8 mouse cellular contexts compared by ENCODE assay signal in the genomic region with DNA sequence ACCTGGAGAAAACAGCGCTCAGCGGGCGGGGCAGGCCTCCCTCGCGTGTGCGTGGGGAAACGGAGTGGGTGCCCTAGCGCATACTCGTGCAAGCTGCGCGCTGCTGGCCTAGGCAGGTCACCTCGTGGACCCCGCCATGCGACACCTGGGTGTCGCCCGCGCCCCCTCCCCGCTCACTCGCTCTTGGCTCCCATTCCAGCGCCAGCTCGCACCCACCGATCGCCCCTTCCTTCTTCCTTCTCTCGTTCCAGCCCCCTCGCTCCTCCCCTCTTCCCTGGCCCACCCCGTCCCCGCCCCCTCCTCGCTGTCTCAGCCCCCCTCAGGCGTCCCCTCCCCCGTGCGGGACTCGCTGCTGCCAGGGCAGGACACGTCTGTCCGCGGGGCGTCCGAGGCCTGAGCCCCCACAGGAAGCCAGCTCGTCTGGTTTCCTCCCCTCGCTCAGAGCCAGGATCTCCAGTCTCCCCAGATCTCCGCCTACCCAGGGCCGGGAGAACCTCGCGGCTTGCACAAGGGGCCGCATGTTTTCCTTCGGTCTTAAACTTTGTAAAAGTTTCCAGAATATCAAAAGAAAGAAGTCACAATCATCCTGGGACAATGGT. TPM values are rescaled to one million over a fixed set of nuclear protein-coding genes. Genes with fewer than 3 reads are reported as not detected.
DNase-seq lines count a peak whose midpoint lies in the region; ATAC-seq lines count a peak whose summit lies in the region.

No protein-coding gene starts in this region.

- H3K27me3 ChIP-seq in forebrain, embryonic 14.5 days (replicated peaks; ENCODE audit: control insufficient read depth, insufficient read depth, low read length) = peaks cover 37% of the 10 kb centered on the region
- peaks cover 37% of the 10 kb centered on the region for H3K27me3 ChIP-seq in hindbrain, embryonic 16.5 days (replicated peaks; ENCODE audit: control insufficient read depth, insufficient read depth, low read length)
- peaks cover 34% of the 10 kb centered on the region for H3K27me3 ChIP-seq in liver, embryonic 16.5 days (ENCODE audit: control insufficient read depth, insufficient read depth, low read depth, low read length)
- peaks cover 54% of the 10 kb centered on the region for H3K27me3 ChIP-seq in neural tube, embryonic 15.5 days (replicated peaks)

- peak; percentile 59 for ATAC-seq in forebrain, embryonic 14.5 days
- peak; percentile 62 for ATAC-seq in hindbrain, embryonic 16.5 days
- peak; percentile 55 for ATAC-seq in liver, embryonic 16.5 days (ENCODE audit: low read depth)
- ATAC-seq in neural tube, embryonic 15.5 days (ENCODE audit: low FRiP score) = peak; percentile 79

- H3K9ac ChIP-seq in forebrain, embryonic 14.5 days (ENCODE audit: low read length) = peak overlapping the region; percentile 65
- H3K9ac ChIP-seq in hindbrain, embryonic 16.5 days (ENCODE audit: low read depth, low read length) = peak overlapping the region; percentile 68
- H3K9ac ChIP-seq in liver, embryonic 16.5 days (ENCODE audit: low read depth, low read length) = peak overlapping the region; percentile 25; the same call in 1 of the 2 replicates
- peak overlapping the region; percentile 53 for H3K9ac ChIP-seq in neural tube, embryonic 15.5 days (replicated peaks)

- no peak overlapping the region for H3K27ac ChIP-seq in forebrain, embryonic 14.5 days (ENCODE audit: low read depth, low read length)
- H3K27ac ChIP-seq in hindbrain, embryonic 16.5 days (ENCODE audit: low read depth, low read length) = peak overlapping the region; percentile 29; the same call in 1 of the 2 replicates
- no peak overlapping the region for H3K27ac ChIP-seq in liver, embryonic 16.5 days (ENCODE audit: low read length)
- peak overlapping the region; percentile 19; the same call in 1 of the 2 replicates for H3K27ac ChIP-seq in neural tube, embryonic 15.5 days (replicated peaks)

- peak overlapping the region; percentile 44 for H3K4me3 ChIP-seq in forebrain, embryonic 14.5 days (ENCODE audit: low read depth, low read length)
- peak overlapping the region; percentile 62 for H3K4me3 ChIP-seq in hindbrain, embryonic 16.5 days (ENCODE audit: low read length)
- peak overlapping the region; percentile 53 for H3K4me3 ChIP-seq in liver, embryonic 16.5 days (ENCODE audit: low read depth, low read length)
- peak overlapping the region; percentile 53 for H3K4me3 ChIP-seq in neural tube, embryonic 15.5 days (replicated peaks)

- no peaks in the 10 kb centered on the region for H3K9me3 ChIP-seq in forebrain, embryonic 14.5 days (replicated peaks; ENCODE audit: control insufficient read depth, low read length)
- no peaks in the 10 kb centered on the region for H3K9me3 ChIP-seq in hindbrain, embryonic 16.5 days (ENCODE audit: control insufficient read depth, low read length)
- no peaks in the 10 kb centered on the region for H3K9me3 ChIP-seq in liver, embryonic 16.5 days (replicated peaks; ENCODE audit: control insufficient read depth, low read length)
- no peaks in the 10 kb centered on the region for H3K9me3 ChIP-seq in neural tube, embryonic 15.5 days (replicated peaks)

- WGBS in forebrain, embryonic 14.5 days = 0% methylated on average over 30 of the region's 45 CpGs
- WGBS in hindbrain, embryonic 16.5 days = under 1% methylated on average over 42 of the region's 45 CpGs
- 2% methylated on average over 39 of the region's 45 CpGs for WGBS in liver, embryonic 16.5 days (ENCODE audit: insufficient replicate concordance)
- WGBS in neural tube, embryonic 15.5 days = under 1% methylated on average over 44 of the region's 45 CpGs

- peak overlapping the region; percentile 97 for H3K4me2 ChIP-seq in forebrain, embryonic 14.5 days (ENCODE audit: low read length)
- peak overlapping the region; percentile 97 for H3K4me2 ChIP-seq in hindbrain, embryonic 16.5 days (ENCODE audit: low read length)
- H3K4me2 ChIP-seq in liver, embryonic 16.5 days (ENCODE audit: low read depth, low read length) = peak overlapping the region; percentile 62
- peak overlapping the region; percentile 96 for H3K4me2 ChIP-seq in neural tube, embryonic 15.5 days

- H3K36me3 ChIP-seq in forebrain, embryonic 14.5 days (ENCODE audit: control insufficient read depth, insufficient read depth, low read length) = no peaks in the 10 kb centered on the region
- H3K36me3 ChIP-seq in hindbrain, embryonic 16.5 days (ENCODE audit: control insufficient read depth, insufficient read depth, low read length) = no peaks in the 10 kb centered on the region
- H3K36me3 ChIP-seq in liver, embryonic 16.5 days (ENCODE audit: control insufficient read depth, insufficient read depth) = no peaks in the 10 kb centered on the region
- H3K36me3 ChIP-seq in neural tube, embryonic 15.5 days = no peaks in the 10 kb centered on the region

- peak; percentile 35 for DNase-seq in urinary bladder, postnatal 25 days (ENCODE audit: low spot score)
- no peak for DNase-seq in urinary bladder, postnatal 10 days (ENCODE audit: low spot score)
- DNase-seq in forebrain, embryonic 14.5 days (ENCODE audit: low spot score) = peak; percentile 53
- DNase-seq in spleen, adult 18-20 months = no peak
- no peak for DNase-seq in cerebellum, adult 9-10 months

- H3K4me1 ChIP-seq in forebrain, embryonic 14.5 days (ENCODE audit: control insufficient read depth, insufficient read depth, low read length) = peaks cover 2% of the 10 kb centered on the region; the same call in 1 of the 2 replicates
- H3K4me1 ChIP-seq in hindbrain, embryonic 16.5 days (ENCODE audit: control insufficient read depth, insufficient read depth, low read depth, low read length) = peaks cover 19% of the 10 kb centered on the region
- H3K4me1 ChIP-seq in liver, embryonic 16.5 days (ENCODE audit: control insufficient read depth, low read depth, low read length) = no peaks in the 10 kb centered on the region; the same call in 1 of the 2 replicates
- peaks cover 37% of the 10 kb centered on the region for H3K4me1 ChIP-seq in neural tube, embryonic 15.5 days

RNA-seq across cellular contexts. Expression of a gene that starts 1.4 kb away (rescaled TPM):
- 10.4 and 12.4 TPM in 2 replicates for polyA plus RNA-seq in forebrain, embryonic 14.5 days (2014; fragmentation: Nextera tagmentation; extraction: Ambion mirVana)
- 2.7 and 3.9 TPM in 2 replicates for polyA plus RNA-seq in hindbrain, embryonic 16.5 days (2015; fragmentation: Nextera tagmentation; extraction: Ambion mirVana)
- 0.47 and 0.84 TPM in 2 replicates for polyA plus RNA-seq in liver, embryonic 16.5 days (2015; fragmentation: Nextera tagmentation; extraction: Ambion mirVana)
- 3.3 and 4.4 TPM in 2 replicates for polyA plus RNA-seq in neural tube, embryonic 15.5 days (2015; fragmentation: Nextera tagmentation; extraction: Ambion mirVana)

Comparison
In these comparisons a context has a peak if more than half of its experiments do, and no peak if none do; other contexts are left out.
1. DNase-seq: peak in urinary bladder, postnatal 25 days (single experiment) and forebrain, embryonic 14.5 days (single experiment); none in urinary bladder, postnatal 10 days (single experiment), spleen, adult 18-20 months (0 of 2) and cerebellum, adult 9-10 months (single experiment).
2. H3K27ac ChIP-seq: peak in hindbrain, embryonic 16.5 days (single experiment) and neural tube, embryonic 15.5 days (single experiment); none in forebrain, embryonic 14.5 days (single experiment) and liver, embryonic 16.5 days (single experiment).
3. Peak in every context shown above with its lines, with median percentiles within 50 percentile points of each other: ATAC-seq, H3K4me2 ChIP-seq, H3K4me3 ChIP-seq and H3K9ac ChIP-seq.